Mouse (Mus musculus) testis, adult 2 months (tissue): ENCODE results near the gene Atic. TPM values are rescaled to one million over a fixed set of nuclear protein-coding genes. Genes with fewer than 3 reads are reported as not detected.

ENCODE experiments used
- H3K27ac ChIP-seq: fragments of 200-500 bp; 2 replicates; pipeline ENCODE4 v1.5.1; 2012; ENCODE audit warnings: low read depth, low read length; ENCODE audit not compliant: control insufficient read depth, insufficient read depth
- H3K27me3 ChIP-seq: fragments of 200-500 bp; 2 replicates; pipeline ENCODE4 v1.6.1; 2012; ENCODE audit warnings: mild to moderate bottlenecking, low read length, moderate library complexity; ENCODE audit not compliant: control insufficient read depth, insufficient read depth
- H3K36me3 ChIP-seq: fragments of 200-500 bp; 2 replicates; pipeline ENCODE4 v1.6.1; 2012; ENCODE audit warnings: mild to moderate bottlenecking, low read length; ENCODE audit not compliant: control insufficient read depth, insufficient read depth
- H3K4me1 ChIP-seq: fragments of 200-500 bp; 2 replicates; pipeline ENCODE4 v1.6.1; 2012; ENCODE audit warnings: low read length; ENCODE audit not compliant: control insufficient read depth, insufficient read depth
- H3K4me3 ChIP-seq: fragments of 200-500 bp; 2 replicates; pipeline ENCODE4 v1.5.1; 2012; ENCODE audit warnings: low read depth, mild to moderate bottlenecking, low read length, moderate library complexity, mixed read lengths; ENCODE audit not compliant: control insufficient read depth
- CTCF ChIP-seq: fragments of 200-500 bp; IDR thresholded peaks from 2 replicates; pipeline ENCODE4 v1.5.1; 2012; ENCODE audit warnings: low read depth, mild to moderate bottlenecking, inconsistent platforms, low read length, moderate library complexity; ENCODE audit not compliant: control insufficient read depth, insufficient read depth, insufficient replicate concordance
- POLR2A ChIP-seq: fragments of 200-500 bp; IDR thresholded peaks from 2 replicates; pipeline ENCODE4 v1.6.1; 2012; ENCODE audit warnings: low read depth, mild to moderate bottlenecking, inconsistent platforms, low read length, moderate library complexity; ENCODE audit not compliant: control insufficient read depth
- polyA plus RNA-seq: library from polyadenylated mRNA; depleted of rRNA; stranded (reverse); fragments of >200 nt; gene quantifications from 2 replicates; pipeline ENCODE4 v1.2.3, GENCODE M21; 2012

Gene Atic
- polyA plus RNA-seq, 1 experiment: 7.8 TPM

- TF ChIP-seq POLR2A (no peak), CTCF (no peak)
- Histone ChIP-seq H3K4me3 (no peak overlapping the region), H3K36me3 (no peaks in the 10 kb centered on the region), H3K4me1 (no peaks in the 10 kb centered on the region), H3K27me3 (no peaks in the 10 kb centered on the region), H3K27ac (no peak overlapping the region)
Measured at GRCm38 (mm10) chr1:71576837-71577236, 19.9 kb downstream of the Atic start.

- Histone ChIP-seq H3K27ac (no peak overlapping the region), H3K36me3 (no peaks in the 10 kb centered on the region), H3K4me1 (no peaks in the 10 kb centered on the region), H3K27me3 (no peaks in the 10 kb centered on the region), H3K4me3 (no peak overlapping the region)
- TF ChIP-seq CTCF (no peak), POLR2A (no peak)
Measured at GRCm38 (mm10) chr1:71579526-71579925, 22.6 kb downstream of the Atic start.

- no peaks in the 10 kb centered on the region for H3K4me1 ChIP-seq
- H3K4me3 ChIP-seq: no peak overlapping the region
- H3K27ac ChIP-seq: no peak overlapping the region
- H3K27me3 ChIP-seq: no peaks in the 10 kb centered on the region
- no peaks in the 10 kb centered on the region for H3K36me3 ChIP-seq
- TF ChIP-seq CTCF (no peak), POLR2A (no peak)
Measured at GRCm38 (mm10) chr1:71580408-71580807, 23.5 kb downstream of the Atic start.

GRCm38 (mm10) chr1:71583302-71583701, 26.4 kb downstream of the Atic start:
- H3K4me1 ChIP-seq: no peaks in the 10 kb centered on the region
- H3K27me3 ChIP-seq: no peaks in the 10 kb centered on the region
- no peak overlapping the region for H3K4me3 ChIP-seq
- H3K27ac ChIP-seq: no peak overlapping the region
- no peak for TF ChIP-seq CTCF
- TF ChIP-seq POLR2A: no peak
- H3K36me3 ChIP-seq: no peaks in the 10 kb centered on the region

GRCm38 (mm10) chr1:71583900-71584299, 26.9 kb downstream of the Atic start:
- Histone ChIP-seq H3K36me3 (no peaks in the 10 kb centered on the region), H3K4me1 (no peaks in the 10 kb centered on the region), H3K27me3 (no peaks in the 10 kb centered on the region), H3K27ac (no peak overlapping the region), H3K4me3 (no peak overlapping the region)
- TF ChIP-seq CTCF (no peak), POLR2A (no peak)

GRCm38 (mm10) chr1:71586658-71587057, 29.7 kb downstream of the Atic start:
- TF ChIP-seq POLR2A (no peak), CTCF (no peak)
- Histone ChIP-seq H3K27ac (no peak overlapping the region), H3K36me3 (no peaks in the 10 kb centered on the region), H3K4me3 (no peak overlapping the region), H3K27me3 (no peaks in the 10 kb centered on the region), H3K4me1 (no peaks in the 10 kb centered on the region)

GRCm38 (mm10) chr1:71590038-71590437, 33.1 kb downstream of the Atic start:
- Histone ChIP-seq H3K36me3 (no peaks in the 10 kb centered on the region), H3K27ac (no peak overlapping the region), H3K4me3 (no peak overlapping the region), H3K4me1 (no peaks in the 10 kb centered on the region), H3K27me3 (no peaks in the 10 kb centered on the region)
- no peak for TF ChIP-seq CTCF
- TF ChIP-seq POLR2A: no peak

GRCm38 (mm10) chr1:71593184-71593583, 36.2 kb downstream of the Atic start:
- Histone ChIP-seq H3K4me1 (no peaks in the 10 kb centered on the region), H3K4me3 (no peak overlapping the region), H3K27me3 (no peaks in the 10 kb centered on the region), H3K27ac (no peak overlapping the region), H3K36me3 (no peaks in the 10 kb centered on the region)
- TF ChIP-seq POLR2A (no peak), CTCF (no peak)
